Mouse (Mus musculus): ENCODE measurements around the gene 1700125H20Rik. TPM values are rescaled to one million over a fixed set of nuclear protein-coding genes. Genes with fewer than 3 reads are reported as not detected.

The 1700125H20Rik gene
- under 1 TPM in 1 of 2 experiments, not detected in 1; 0.36 TPM for polyA plus RNA-seq (2017; shearing (Covaris generic))

GRCm38 (mm10) chr11:85170058-85170740 is at the start of gene 1700125H20Rik:
TSS of gene 1700125H20Rik (plus strand) at chr11:85170404.

GRCm38 (mm10) chr11:85139581-85140540 is 30.3 kb upstream of the 1700125H20Rik start, which contains the start of gene Usp32:
TSS of gene Usp32 (minus strand) at chr11:85140161.

Other genes starting within 250 kb of the 1700125H20Rik start
- not detected for gene Car4, start 212.6 kb upstream of the 1700125H20Rik start, polyA plus RNA-seq (2017; shearing (Covaris generic))
- gene Usp32, start 30.2 kb upstream of the 1700125H20Rik start, polyA plus RNA-seq (2017; shearing (Covaris generic)): 10 to 100 TPM; 10.7 to 11.4 TPM
- gene Appbp2, start 64.7 kb downstream of the 1700125H20Rik start, polyA plus RNA-seq (2017; shearing (Covaris generic)): 10 to 100 TPM; 26.2 to 29.4 TPM
- gene Ppm1d, start 140.8 kb downstream of the 1700125H20Rik start, polyA plus RNA-seq (2017; shearing (Covaris generic)): 10 to 100 TPM; 29.1 to 31.3 TPM
- 10 to 100 TPM; 47.3 to 57.3 TPM for gene Bcas3, start 182.8 kb downstream of the 1700125H20Rik start, polyA plus RNA-seq (2017; shearing (Covaris generic))